Mouse (Mus musculus) thymus, postnatal 4 days (tissue): ENCODE measurements around the gene Itgad.

Experiments used
- DNase-seq: peaks from one replicate; pipeline ENCODE4 v3.0.0; 2021

Gene Itgad

GRCm38 (mm10) chr7:128180546-128180945 lies 26.4 kb downstream of the Itgad start:
- DNase-seq = peak; percentile 56

DNA sequence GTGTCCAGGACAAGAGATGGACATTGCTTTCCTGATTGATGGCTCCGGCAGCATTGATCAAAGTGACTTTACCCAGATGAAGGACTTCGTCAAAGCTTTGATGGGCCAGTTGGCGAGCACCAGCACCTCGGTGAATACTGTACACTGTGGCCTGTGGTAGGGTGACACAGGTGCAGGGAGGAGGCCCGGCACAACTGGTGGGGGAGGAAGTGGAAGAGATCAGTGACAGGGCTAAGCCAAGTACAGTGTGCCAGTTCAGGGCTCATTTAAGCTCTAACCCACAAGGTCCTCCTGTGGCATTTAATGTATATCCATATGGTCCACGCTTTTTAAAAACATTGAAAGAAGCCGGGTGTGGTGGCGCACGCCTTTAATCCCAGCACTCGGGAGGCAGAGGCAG lies 27.5 kb downstream of the Itgad start:
- DNase-seq = peak; percentile 65

DNA sequence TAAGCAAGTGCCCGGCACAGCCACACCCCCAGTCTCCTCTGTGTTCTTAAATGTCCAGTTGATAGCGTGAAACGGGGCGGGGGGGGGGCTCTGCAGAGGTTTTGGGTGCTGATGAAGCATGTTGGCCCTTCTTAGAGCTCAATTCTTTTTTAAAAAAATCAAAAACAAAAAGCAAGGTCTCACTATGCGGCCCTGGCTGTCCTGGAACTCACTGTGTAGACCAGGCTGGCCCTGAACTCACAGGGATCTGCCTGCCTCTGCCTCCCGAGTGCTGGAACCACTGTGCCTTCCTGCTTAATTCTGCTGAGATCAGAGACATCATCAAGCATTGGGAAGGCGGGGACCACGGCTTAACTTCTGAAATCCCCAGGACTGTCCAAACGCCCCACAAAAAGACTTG lies 47.4 kb downstream of the Itgad start:
- no peak for DNase-seq

DNA sequence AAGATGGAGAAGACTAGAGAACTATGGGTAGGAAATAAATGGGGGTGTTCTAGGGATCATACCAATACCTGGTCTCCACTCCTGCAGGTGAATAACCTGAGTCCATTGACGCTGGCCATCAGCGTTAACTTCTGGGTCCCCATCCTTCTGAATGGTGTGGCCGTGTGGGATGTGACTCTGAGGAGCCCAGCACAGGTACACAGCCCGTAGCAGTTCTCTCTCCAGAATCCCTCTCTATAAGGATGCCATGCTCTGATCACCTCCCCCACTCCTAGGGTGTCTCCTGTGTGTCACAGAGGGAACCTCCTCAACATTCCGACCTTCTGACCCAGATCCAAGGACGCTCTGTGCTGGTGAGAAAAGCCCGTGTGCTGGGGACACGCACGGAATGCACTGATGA lies 48.9 kb downstream of the Itgad start:
- no peak for DNase-seq

GRCm38 (mm10) chr7:128204179-128204578 lies 50.0 kb downstream of the Itgad start:
- no peak for DNase-seq

DNA sequence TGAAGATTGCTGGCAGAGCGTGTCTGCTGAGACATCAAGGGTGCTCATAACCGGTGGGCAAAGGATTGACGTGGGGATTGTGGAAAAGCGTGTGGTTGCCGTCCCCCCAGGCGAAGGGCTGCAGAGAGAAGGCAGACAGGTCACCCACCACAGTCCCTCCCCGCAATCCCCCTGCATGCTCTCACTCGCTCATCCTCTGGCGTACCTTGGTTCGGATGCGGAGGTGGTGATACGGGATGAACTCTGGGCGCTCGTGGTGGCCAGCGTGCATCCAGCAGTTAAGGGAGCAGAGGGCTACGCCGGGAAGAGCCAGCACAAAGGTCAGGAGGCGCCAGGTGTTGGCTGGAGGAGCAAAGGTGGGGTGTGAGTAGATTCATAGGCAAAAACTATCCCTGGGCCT lies 51.5 kb downstream of the Itgad start:
- DNase-seq = no peak

- no peak for DNase-seq
These were observed 52.0 kb downstream of the Itgad start, which contains the start of gene Cox6a2 for GRCm38 (mm10) chr7:128206152-128206551. Cox6a2 (minus strand) TSS chr7:128206387.

DNA sequence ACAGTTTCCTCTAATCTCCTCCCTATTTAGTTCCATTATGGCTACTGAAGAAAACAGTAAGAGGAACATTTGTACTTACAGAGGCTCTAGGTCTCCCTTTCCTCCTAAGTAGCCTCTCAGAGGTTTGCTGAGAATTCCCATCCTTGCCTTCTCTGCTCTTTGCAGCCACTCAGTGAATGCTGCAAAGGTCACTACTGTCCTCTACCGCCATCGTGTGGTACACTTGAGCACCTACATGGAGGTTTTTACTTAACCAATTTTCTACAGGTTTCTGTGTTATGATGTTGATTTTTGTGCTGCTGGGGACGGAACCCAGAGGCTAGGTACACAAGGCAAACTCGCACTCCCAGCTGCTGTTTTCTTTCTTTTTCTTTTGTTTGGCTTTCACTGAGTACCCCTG lies 54.0 kb downstream of the Itgad start:
- peak; percentile 78 for DNase-seq

DNA sequence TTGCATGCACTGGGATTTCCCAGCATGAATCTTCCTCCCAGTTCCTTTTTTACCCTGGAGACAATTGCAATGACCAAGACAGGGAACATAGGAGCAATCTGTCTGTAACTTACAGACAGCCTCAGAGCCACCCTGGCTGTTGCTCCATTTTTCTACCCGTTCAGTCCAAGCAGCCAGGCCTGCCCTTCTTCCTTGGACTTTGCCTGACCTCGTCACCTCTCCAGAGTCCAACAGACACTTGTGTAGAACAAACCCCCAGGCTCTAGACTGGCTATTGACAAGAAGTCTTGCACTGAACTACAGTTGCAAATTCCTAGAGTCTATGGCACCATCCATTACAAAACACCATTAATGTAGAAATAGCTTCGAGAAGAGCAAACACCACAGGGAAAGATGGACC lies 55.6 kb downstream of the Itgad start:
- no peak for DNase-seq

DNA sequence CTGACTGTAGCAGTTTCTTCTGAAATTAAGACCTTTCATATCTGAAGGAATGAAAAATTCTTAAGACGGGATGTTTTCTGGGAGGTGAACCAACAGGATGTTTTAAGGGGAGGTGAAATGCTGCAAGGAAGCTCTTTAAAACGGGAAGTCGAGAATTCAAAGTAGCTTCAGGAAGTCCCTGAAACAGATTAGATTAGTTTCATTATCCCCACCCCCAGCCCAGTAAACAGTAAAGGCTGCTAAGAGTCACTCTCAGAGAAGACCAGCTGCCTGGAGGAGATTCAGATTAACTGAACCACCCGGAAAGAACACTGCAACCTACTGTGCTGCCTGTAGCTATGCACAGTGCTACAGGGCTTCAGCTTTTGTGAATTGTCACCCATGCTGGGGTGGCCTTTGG lies 65.8 kb downstream of the Itgad start:
- no peak for DNase-seq

- no peak for DNase-seq
These were observed 66.8 kb downstream of the Itgad start for GRCm38 (mm10) chr7:128220936-128221335.

- peak; percentile 26 for DNase-seq
These were observed 77.6 kb downstream of the Itgad start for GRCm38 (mm10) chr7:128231741-128232140.

- DNase-seq = no peak
These were observed 80.6 kb downstream of the Itgad start for GRCm38 (mm10) chr7:128234796-128235195.

GRCm38 (mm10) chr7:128235481-128235880 lies 81.3 kb downstream of the Itgad start:
- DNase-seq = no peak

DNA sequence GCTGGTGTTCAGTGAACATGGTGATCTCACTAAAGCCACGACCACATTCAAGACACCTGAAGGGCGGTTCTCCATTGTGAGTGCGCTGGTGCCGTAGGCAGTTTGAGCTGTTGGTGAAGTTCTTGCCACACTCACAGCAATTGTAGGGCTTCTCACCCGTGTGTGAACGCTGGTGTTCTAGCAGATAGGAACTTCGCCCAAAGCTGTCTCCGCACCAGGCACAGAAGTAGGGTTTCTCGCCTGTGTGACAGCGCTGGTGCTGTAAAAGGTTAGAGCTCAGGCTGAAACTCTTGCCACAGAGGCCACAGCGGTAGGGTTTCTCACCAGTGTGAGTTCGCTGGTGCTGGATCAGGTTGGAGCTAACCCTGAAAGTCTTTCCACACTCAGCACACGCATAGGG lies 82.2 kb downstream of the Itgad start:
- DNase-seq = no peak

DNA sequence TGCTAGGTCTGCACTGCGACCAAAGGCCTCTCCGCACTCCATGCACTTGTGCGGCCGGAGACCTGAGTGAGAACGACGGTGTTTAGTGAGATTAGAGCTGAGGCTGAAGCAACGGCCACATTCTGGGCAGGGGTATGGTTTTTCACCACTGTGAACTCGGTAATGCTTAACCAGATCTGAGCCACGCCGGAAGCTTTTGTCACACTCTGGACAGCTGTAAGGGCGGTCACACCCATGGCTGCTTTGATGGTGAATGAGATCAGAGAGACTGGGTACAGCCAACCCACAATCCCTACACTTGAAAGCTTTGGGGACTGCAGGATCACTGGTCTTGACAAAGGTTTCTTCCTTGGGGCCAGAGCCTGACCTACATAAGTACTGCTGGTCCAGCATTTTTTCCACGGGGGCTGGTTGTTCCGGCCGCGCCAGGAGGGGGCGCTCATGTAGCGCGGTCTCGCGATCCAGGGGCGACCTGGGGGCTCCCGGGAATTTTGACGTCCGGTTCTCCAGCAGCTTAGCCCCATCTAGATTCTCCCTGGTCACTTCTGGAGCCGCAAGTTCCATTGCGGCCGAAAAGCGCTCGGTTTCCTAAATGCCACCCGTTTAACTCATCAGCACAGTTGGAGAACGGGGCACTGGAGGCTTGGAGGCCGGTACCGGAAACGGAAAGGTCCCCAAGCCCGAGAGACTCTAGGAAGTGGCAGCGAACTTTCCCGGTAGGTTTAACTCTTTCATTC lies 82.8 kb downstream of the Itgad start, which contains the start of gene Armc5:
Armc5 (plus strand) TSS at position 487 of the 737 bp plus-strand sequence.
- DNase-seq = peak; percentile 87

DNA sequence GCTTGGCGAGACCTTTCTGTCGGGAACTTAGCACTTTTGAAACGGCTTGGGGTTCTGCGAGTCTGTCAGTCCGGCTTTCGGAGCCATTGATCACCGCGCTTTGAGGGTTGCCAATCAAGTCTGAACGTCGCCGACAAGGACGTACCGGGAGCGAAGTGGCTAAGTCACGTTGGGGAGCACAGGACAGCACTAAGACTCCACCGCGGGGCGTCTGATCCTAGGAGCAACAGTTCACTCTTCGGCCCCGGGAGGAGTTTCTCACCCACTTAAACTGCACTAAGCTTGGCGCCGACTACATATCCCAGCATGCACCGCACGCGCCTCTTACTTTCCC lies 83.4 kb downstream of the Itgad start:
- no peak for DNase-seq

- DNase-seq = peak; percentile 100
These were observed 84.0 kb downstream of the Itgad start, which contains the start of gene 9130023H24Rik for GRCm38 (mm10) chr7:128237927-128238778. 9130023H24Rik (minus strand) TSS chr7:128238031.

- peak; percentile 67 for DNase-seq
These were observed 84.8 kb downstream of the Itgad start for GRCm38 (mm10) chr7:128238991-128239390.

DNA sequence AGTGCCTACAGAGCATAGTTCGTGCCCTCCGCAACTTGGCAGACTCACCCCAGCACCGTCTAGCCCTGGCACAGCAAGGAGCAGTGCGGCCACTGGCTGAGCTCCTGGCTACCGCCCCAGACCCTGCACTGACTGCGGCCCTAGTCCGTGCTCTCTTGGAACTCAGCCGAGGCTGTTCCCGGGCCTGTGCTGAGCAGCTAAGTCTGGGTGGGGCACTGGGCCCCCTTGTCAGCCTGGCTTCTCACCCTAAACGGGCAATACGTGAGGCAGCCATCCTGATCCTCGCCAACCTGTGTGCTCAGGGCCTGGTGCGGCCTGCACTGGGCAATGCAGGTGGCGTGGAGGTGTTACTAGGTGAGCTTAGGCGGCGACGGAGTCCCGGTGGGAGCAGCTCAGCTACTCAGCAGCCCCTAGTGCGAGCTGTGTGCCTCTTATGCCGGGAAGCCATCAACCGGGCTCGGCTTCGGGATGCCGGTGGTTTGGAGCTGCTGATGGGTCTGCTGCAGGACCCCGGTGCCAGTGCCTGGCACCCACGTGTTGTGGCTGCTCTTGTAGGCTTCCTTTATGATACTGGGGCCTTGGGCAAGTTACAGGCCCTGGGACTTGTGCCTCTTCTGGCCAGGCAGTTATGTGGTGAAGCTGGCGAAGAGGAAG lies 86.1 kb downstream of the Itgad start:
- no peak for DNase-seq

- DNase-seq = no peak
These were observed 88.2 kb downstream of the Itgad start for GRCm38 (mm10) chr7:128242331-128242730.

DNA sequence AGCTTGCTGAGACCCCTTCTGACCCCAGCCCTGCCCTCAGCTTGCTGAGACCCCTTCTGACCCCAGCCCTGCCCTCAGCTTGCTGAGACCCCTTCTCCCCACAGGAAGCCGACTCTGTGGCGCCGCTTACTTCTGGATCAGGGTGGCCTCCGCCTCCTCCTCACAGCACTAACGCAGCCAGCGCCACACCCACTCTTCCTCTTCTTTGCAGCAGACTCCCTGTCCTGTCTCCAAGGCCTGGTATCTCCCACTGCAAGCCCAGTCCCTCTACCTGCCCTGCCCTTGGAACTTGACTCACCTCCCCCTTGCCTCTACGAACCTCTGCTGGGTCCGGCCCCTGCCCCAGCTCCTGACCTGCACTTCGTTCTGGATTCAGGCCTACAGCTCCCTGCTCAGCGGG lies 89.7 kb downstream of the Itgad start:
- no peak for DNase-seq

GRCm38 (mm10) chr7:128244410-128245025 lies 90.3 kb downstream of the Itgad start:
- DNase-seq = no peak
